Mouse (Mus musculus): Measurements from ENCODE around the gene Grid1.

DNA sequence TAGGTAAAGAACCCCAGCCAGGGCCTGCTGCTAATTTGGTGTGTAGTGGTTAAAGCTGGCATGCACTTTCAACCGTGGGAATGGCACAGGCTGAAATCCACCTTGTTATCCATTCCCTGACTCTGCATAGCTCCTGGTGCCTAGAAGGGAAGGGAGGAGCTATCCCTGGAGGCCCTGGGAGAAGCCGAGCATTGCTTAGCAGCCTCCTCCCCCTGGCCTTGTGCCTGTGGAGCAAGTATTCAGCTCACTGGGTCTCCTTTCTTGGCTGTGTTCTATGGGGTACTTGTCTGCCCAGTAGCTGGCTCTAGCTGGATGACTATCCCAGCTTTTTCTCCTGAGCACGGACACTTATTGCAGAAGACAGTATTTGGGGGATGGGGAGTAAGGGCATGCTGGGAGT lies 6.0 kb downstream of the Grid1 start:
- TF ChIP-seq CTCF (IDR thresholded peaks at IDR 0.05; ENCODE audit: low read depth, low read length) (no peak), GATA1 (IDR thresholded peaks at IDR 0.05; ENCODE audit: borderline replicate concordance, low read length) (no peak), TAL1 (conservative IDR thresholded peaks at IDR 0.05; ENCODE audit: low read depth, low read length) (no peak), GATA2 (IDR thresholded peaks at IDR 0.05; ENCODE audit: borderline replicate concordance, low read depth, low read length) (no peak), POLR2AphosphoS5 (IDR thresholded peaks at IDR 0.05; ENCODE audit: insufficient replicate concordance, low read depth, low read length) (no peak)
